Mouse (Mus musculus) small intestine, adult 2 months (tissue): ENCODE measurements around the gene Clpx.

Experiments
- CTCF ChIP-seq: fragments of 200-500 bp; IDR thresholded peaks from 2 replicates; pipeline ENCODE4 v1.5.1; 2012; ENCODE audit warnings: low read depth, mild to moderate bottlenecking, control low read depth, inconsistent platforms, low read length, moderate library complexity, mixed read lengths; ENCODE audit not compliant: insufficient replicate concordance, insufficient read length; ENCODE audit errors: extremely low read depth
- POLR2A ChIP-seq: fragments of 200-500 bp; IDR thresholded peaks from 2 replicates; pipeline ENCODE4 v1.6.1; 2012; ENCODE audit warnings: low read depth, mild to moderate bottlenecking, control low read depth, inconsistent platforms, low read length, moderate library complexity

GRCm38 (mm10) chr9:65339146-65339545, 45.1 kb downstream of the Clpx start:
- TF ChIP-seq CTCF (no peak), POLR2A (no peak)
